Mouse (Mus musculus) liver, embryonic 14.5 days (tissue): Measurements from ENCODE around the gene Plcb1. TPM values are rescaled to one million over a fixed set of nuclear protein-coding genes. Genes with fewer than 3 reads are reported as not detected.

Source experiments
- ATAC-seq: fragments of 200-750 bp; cut with Nextera tagmentation; 2 replicates; pipeline ENCODE4 v1.8.0; 2017; ENCODE audit warnings: moderate number of reproducible peaks, mild to moderate bottlenecking, moderate library complexity; ENCODE audit not compliant: insufficient read depth
- DNase-seq, 3 experiments: peaks; one replicate each; pipeline ENCODE4 v3.0.0-alpha.2; 2012 to 2013; ENCODE audit warnings: low read depth in 3 of 3, low spot score in 3 of 3
- H3K27ac ChIP-seq: fragments of 300-500 bp; sonication (generic); 2 replicates; pipeline ENCODE4 v1.5.1; 2014; ENCODE audit warnings: moderate library complexity, mild to moderate bottlenecking, control low read depth, inconsistent platforms
- H3K27me3 ChIP-seq: fragments of 300-500 bp; sonication (generic); 2 replicates; pipeline ENCODE4 v1.6.1; 2014; ENCODE audit warnings: mild to moderate bottlenecking, low read length, moderate library complexity; ENCODE audit not compliant: control insufficient read depth, insufficient read depth
- H3K36me3 ChIP-seq: fragments of 300-500 bp; sonication (generic); replicated peaks from 2 replicates; pipeline ENCODE4 v1.6.1; 2014; ENCODE audit warnings: low read depth; ENCODE audit not compliant: control insufficient read depth, insufficient read depth
- H3K4me1 ChIP-seq, 2 experiments: fragments of 200-500 bp in 1 of 2; fragments of 300-500 bp in 1 of 2; sonication (generic) in 1 of 2; replicated peaks; 2 replicates each; pipeline ENCODE4 v1.6.1; 2012 to 2014; ENCODE audit warnings: antibody characterized with exemption in 1 of 2, inconsistent platforms in 1 of 2, low read length in 1 of 2; ENCODE audit not compliant: control insufficient read depth in 2 of 2, insufficient read depth in 2 of 2
- H3K4me2 ChIP-seq: fragments of 300-500 bp; sonication (generic); 2 replicates; pipeline ENCODE4 v1.6.1; 2014; ENCODE audit warnings: low read depth, mild to moderate bottlenecking, control low read depth, moderate library complexity
- H3K4me3 ChIP-seq, 2 experiments: fragments of 200-500 bp in 1 of 2; fragments of 300-500 bp in 1 of 2; sonication (generic) in 1 of 2; 2 replicates each; pipeline ENCODE4 v1.5.1; 2012 to 2014; ENCODE audit warnings: low read depth in 2 of 2, low read length in 2 of 2, mild to moderate bottlenecking in 2 of 2, control low read depth in 1 of 2, inconsistent platforms in 1 of 2, moderate library complexity in 1 of 2; ENCODE audit not compliant: insufficient read depth in 1 of 2
- H3K9ac ChIP-seq: fragments of 300-500 bp; sonication (generic); replicated peaks from 2 replicates; pipeline ENCODE4 v1.6.1; 2014; ENCODE audit warnings: mild to moderate bottlenecking, control low read depth, moderate library complexity
- H3K9me3 ChIP-seq: fragments of 300-500 bp; sonication (generic); 2 replicates; pipeline ENCODE4 v1.6.1; 2016; ENCODE audit warnings: low read length, mixed read lengths; ENCODE audit not compliant: control insufficient read depth
- CTCF ChIP-seq: IDR thresholded peaks from 2 replicates; pipeline ENCODE4 v1.5.1; 2016; ENCODE audit warnings: antibody characterized with exemption, low read depth, control low read depth
- EP300 ChIP-seq: IDR thresholded peaks from 2 replicates; pipeline ENCODE4 v1.6.1; 2016; ENCODE audit warnings: antibody characterized with exemption, low read depth
- WGBS: fragments of 180-500 bp; shearing (Covaris S2); extraction: QIAGEN DNeasy Blood & Tissue Kit; methylation state at CpG from one replicate; pipeline ENCODE4 v1.1.7; 2014; ENCODE audit not compliant: insufficient replicate concordance; 5-methylcytosine and 5-hydroxymethylcytosine counted together
- polyA plus RNA-seq, 2 experiments: library from polyadenylated mRNA; depleted of rRNA in 1 of 2; stranded (reverse) in 1 of 2; unstranded in 1 of 2; fragments of >200 nt; fragmentation: Nextera tagmentation in 1 of 2; extraction: Ambion mirVana in 1 of 2; gene quantifications; 2 replicates each; pipeline versions ENCODE4 v1.2.1 to v1.2.3; 2012 to 2014

Gene Plcb1
- polyA plus RNA-seq, 2 experiments, result 0.56 to 3.0 TPM

DNA sequence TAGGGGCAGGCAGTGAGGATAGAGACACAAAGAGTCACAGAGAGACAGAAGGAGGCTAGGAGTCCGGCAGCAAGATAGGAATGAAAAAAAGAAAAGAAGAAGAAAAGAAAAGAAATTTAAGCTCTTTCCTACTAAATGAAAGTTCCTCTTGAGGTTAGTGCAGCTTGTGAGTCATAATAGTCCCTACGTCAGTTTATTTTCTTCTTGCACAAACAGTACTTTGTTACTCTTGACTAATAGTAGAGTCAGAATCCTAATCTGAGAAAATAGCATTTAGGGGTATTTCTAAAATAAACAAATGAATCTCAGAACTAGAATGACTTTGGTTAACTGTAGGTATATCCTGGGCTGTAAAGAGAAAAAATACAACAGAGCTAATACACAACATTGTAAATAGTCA is 21.4 kb upstream of the Plcb1 start:
- Histone ChIP-seq H3K4me3 (no peak overlapping the region), H3K9me3 (no peaks in the 10 kb centered on the region), H3K4me2 (no peak overlapping the region), H3K4me1 (no peaks in the 10 kb centered on the region), H3K9ac (no peak overlapping the region), H3K27me3 (no peaks in the 10 kb centered on the region), H3K27ac (no peak overlapping the region), H3K36me3 (no peaks in the 10 kb centered on the region)
- TF ChIP-seq EP300, result no peak
- no peak for TF ChIP-seq CTCF
- ATAC-seq, result no peak
- DNase-seq, result no peak
- WGBS, result 72% methylated on average over 2 of the region's 2 CpGs

DNA sequence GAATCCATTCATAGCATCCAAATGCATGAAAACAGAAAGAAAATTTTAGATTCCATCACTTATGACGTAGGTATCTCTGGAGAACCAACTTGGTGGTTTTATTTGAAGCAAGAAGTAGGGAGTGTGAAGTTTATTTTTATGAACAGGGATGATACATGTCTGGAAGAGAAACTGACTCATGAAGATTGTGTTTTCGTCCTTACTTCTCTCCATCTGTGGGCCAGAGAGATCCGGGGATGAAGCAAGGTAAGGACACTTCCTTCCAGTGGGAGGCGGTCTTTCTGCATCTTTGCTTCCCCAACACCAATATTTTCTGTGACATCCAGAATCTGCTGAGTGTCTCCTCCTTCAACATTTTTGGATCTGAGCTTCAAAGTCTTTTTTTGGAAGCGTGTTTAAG is 6.0 kb upstream of the Plcb1 start:
- H3K9ac ChIP-seq, result no peak overlapping the region
- no peaks in the 10 kb centered on the region for H3K4me1 ChIP-seq
- no peaks in the 10 kb centered on the region for H3K27me3 ChIP-seq
- no peaks in the 10 kb centered on the region for H3K36me3 ChIP-seq
- no peaks in the 10 kb centered on the region for H3K9me3 ChIP-seq
- no peak overlapping the region for H3K27ac ChIP-seq
- H3K4me3 ChIP-seq, result no peak overlapping the region
- TF ChIP-seq EP300 (no peak), CTCF (no peak)
- H3K4me2 ChIP-seq, result no peak overlapping the region
- DNase-seq, result no peak
- ATAC-seq, result no peak
- WGBS, result 41% methylated on average over 5 of the region's 5 CpGs

DNA sequence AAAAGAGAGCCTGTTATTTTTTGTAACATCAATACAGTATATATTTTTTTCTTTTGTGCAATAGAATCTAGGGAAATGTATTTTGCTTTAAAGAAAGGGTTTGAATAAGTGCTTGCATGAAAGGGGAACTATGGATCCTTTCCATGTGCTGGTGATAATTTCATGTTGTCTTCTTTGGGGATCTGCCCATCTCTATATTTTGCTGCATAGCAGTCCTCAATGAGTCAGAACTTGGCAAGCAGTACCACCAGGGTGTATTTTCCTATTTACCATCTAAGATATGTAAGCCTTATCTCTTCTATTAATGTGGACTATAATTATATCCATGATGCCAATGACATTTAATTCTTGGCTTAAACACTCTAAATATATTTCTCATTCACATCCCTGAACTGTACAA is 5.6 kb upstream of the Plcb1 start:
- H3K9me3 ChIP-seq, result no peaks in the 10 kb centered on the region
- H3K36me3 ChIP-seq, result no peaks in the 10 kb centered on the region
- DNase-seq, result no peak
- H3K4me3 ChIP-seq, result no peak overlapping the region
- no peak overlapping the region for H3K9ac ChIP-seq
- no peak for TF ChIP-seq EP300
- TF ChIP-seq CTCF, result no peak
- H3K27ac ChIP-seq, result no peak overlapping the region
- no peaks in the 10 kb centered on the region for H3K4me1 ChIP-seq
- ATAC-seq, result no peak
- H3K4me2 ChIP-seq, result no peak overlapping the region
- no peaks in the 10 kb centered on the region for H3K27me3 ChIP-seq

DNA sequence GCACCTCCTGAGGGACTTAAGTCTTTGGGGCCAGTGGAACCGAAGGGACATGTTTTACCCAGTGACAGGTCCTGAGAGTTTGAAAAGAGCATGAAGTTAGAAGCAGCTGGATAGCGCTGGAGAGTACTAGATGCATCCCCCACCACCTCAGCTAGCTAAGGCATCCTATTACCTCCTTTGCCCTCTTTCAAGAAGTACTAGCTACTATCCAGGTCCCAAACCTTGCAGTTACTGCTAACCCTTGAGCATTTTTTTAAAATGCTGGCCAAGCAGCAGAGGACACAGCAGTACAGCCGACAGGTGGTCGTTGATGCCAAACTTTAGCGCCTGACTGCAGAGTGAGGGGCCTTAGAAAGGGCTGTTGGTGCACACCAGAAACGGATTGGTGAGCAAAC is 986 bp downstream of the Plcb1 start:
- H3K36me3 ChIP-seq, result no peaks in the 10 kb centered on the region
- no peak overlapping the region for H3K9ac ChIP-seq
- H3K27me3 ChIP-seq, result peaks cover 3% of the 10 kb centered on the region; the same call in 1 of the 2 replicates
- H3K27ac ChIP-seq, result no peak overlapping the region
- DNase-seq, result no peak
- H3K4me3 ChIP-seq, result peak overlapping the region; percentile 31 to 55
- WGBS, result 5% methylated on average over 6 of the region's 6 CpGs
- TF ChIP-seq CTCF, result no peak
- TF ChIP-seq EP300, result no peak
- no peaks in the 10 kb centered on the region for H3K9me3 ChIP-seq
- H3K4me2 ChIP-seq, result peak overlapping the region; percentile 29
- no peak for ATAC-seq
- no peaks in the 10 kb centered on the region for H3K4me1 ChIP-seq

DNA sequence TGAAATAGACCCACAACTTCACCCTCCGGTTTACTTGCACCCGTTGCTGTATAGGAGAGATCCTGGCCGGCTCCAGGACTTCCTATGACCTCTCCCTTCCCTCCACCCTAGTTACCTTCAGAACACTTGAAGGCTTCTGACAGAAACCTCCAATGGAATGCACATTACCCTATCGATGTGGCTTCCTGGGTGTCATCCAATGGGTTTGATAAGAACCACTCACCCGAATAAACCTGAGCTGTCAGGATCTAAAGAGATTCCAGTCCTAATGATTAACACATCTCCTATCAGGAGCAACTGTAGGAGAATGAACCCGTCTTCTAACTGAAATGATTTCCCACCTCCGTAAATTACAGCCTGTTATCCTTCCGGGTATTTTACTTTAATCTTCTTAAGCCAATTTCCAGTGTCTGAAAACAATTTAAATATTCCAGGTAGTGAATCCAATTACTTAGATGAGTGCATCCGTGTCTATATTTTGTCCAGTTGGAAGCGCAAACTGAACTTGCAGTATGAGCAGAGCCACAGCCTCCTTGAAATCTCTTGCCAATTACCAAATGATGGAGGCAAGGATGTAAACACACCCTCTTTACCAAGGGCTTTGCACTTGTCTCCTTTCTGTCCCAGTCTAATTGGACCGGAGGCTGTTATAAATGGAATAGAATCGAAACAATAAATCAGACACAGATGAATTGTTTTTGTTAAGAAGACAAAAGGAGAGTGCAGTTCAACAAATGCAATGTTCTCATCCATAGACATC is 1.6 kb downstream of the Plcb1 start:
- DNase-seq (no peak), ATAC-seq (no peak)
- H3K36me3 ChIP-seq, result no peaks in the 10 kb centered on the region
- TF ChIP-seq EP300 (no peak), CTCF (no peak)
- peak overlapping the region; percentile 31 to 55 for H3K4me3 ChIP-seq
- peak overlapping the region; percentile 29; the same call in 1 of the 2 replicates for H3K4me2 ChIP-seq
- H3K4me1 ChIP-seq, result no peaks in the 10 kb centered on the region
- 48% methylated on average over 12 of the region's 12 CpGs for WGBS
- H3K27me3 ChIP-seq, result peaks cover 3% of the 10 kb centered on the region; the same call in 1 of the 2 replicates
- no peak overlapping the region for H3K9ac ChIP-seq
- H3K9me3 ChIP-seq, result no peaks in the 10 kb centered on the region
- H3K27ac ChIP-seq, result no peak overlapping the region
